Mouse (Mus musculus) frontal cortex, postnatal 36 days (tissue): ENCODE data around the gene Ccnyl1.

ENCODE experiments used
- DNase-seq, 2 experiments: peaks; one replicate each; pipeline ENCODE4 v3.0.0; 2022; ENCODE audit warnings: low spot score in 2 of 2

Ccnyl1 gene

GRCm38 (mm10) chr1:64701780-64702179, 11.5 kb downstream of the Ccnyl1 start:
- no peak for DNase-seq

GRCm38 (mm10) chr1:64705230-64705629, 15.0 kb downstream of the Ccnyl1 start:
- peak; percentile 55 to 87 for DNase-seq

- DNase-seq, result no peak
These were observed 16.4 kb downstream of the Ccnyl1 start for GRCm38 (mm10) chr1:64706610-64707009.

GRCm38 (mm10) chr1:64709891-64710290, 19.6 kb downstream of the Ccnyl1 start:
- DNase-seq, result peak in 1 of 2 experiments; percentile 25

GRCm38 (mm10) chr1:64712006-64712760, 21.9 kb downstream of the Ccnyl1 start:
- no peak for DNase-seq

- no peak for DNase-seq
These were observed 25.2 kb downstream of the Ccnyl1 start for GRCm38 (mm10) chr1:64715458-64715857.

- DNase-seq, result peak in 1 of 2 experiments; percentile 41
These were observed 26.5 kb downstream of the Ccnyl1 start for GRCm38 (mm10) chr1:64716589-64717304.

GRCm38 (mm10) chr1:64717504-64717903, 27.2 kb downstream of the Ccnyl1 start:
- peak; percentile 44 to 58 for DNase-seq

GRCm38 (mm10) chr1:64721034-64721587, 30.9 kb downstream of the Ccnyl1 start:
- no peak for DNase-seq

- no peak for DNase-seq
These were observed 39.8 kb downstream of the Ccnyl1 start for GRCm38 (mm10) chr1:64730046-64730445.

- DNase-seq, result no peak
These were observed 41.2 kb downstream of the Ccnyl1 start for GRCm38 (mm10) chr1:64731341-64732020.

- no peak for DNase-seq
These were observed 41.9 kb downstream of the Ccnyl1 start for GRCm38 (mm10) chr1:64732161-64732560.

GRCm38 (mm10) chr1:64732637-64733200, 42.5 kb downstream of the Ccnyl1 start:
- DNase-seq, result no peak

- no peak for DNase-seq
These were observed 43.4 kb downstream of the Ccnyl1 start for GRCm38 (mm10) chr1:64733453-64734245.

GRCm38 (mm10) chr1:64734771-64735750, 44.8 kb downstream of the Ccnyl1 start:
- DNase-seq, result no peak

- no peak for DNase-seq
These were observed 45.8 kb downstream of the Ccnyl1 start for GRCm38 (mm10) chr1:64735781-64736680.

- no peak for DNase-seq
These were observed 46.6 kb downstream of the Ccnyl1 start for GRCm38 (mm10) chr1:64736681-64737501.
